Mouse (Mus musculus) heart, postnatal 0 days (tissue): ENCODE measurements around the gene 4632433K11Rik.

ENCODE experiments used
- CTCF ChIP-seq: IDR thresholded peaks from 2 replicates; pipeline ENCODE4 v1.5.1; 2016; ENCODE audit warnings: antibody characterized with exemption, control low read depth, low read depth
- EP300 ChIP-seq: IDR thresholded peaks from 2 replicates; pipeline ENCODE4 v1.6.1; 2016; ENCODE audit warnings: antibody characterized with exemption, low read depth

- no peak for TF ChIP-seq CTCF
- no peak for TF ChIP-seq EP300
These were observed 27.9 kb downstream of the 4632433K11Rik start, which contains the start of gene U2af2 for GRCm38 (mm10) chr7:5061774-5062359.
